Mouse (Mus musculus) C2C12 (cell line): ENCODE data around the gene Mgat4d.

Experiments used
- CTCF ChIP-seq: IDR thresholded peaks from one replicate; pipeline ENCODE4 v1.5.1; 2011; ENCODE audit not compliant: control insufficient read depth, insufficient read depth, insufficient read length
- FOSL1 ChIP-seq: IDR thresholded peaks from one replicate; pipeline ENCODE4 v1.8.0; 2011; ENCODE audit warnings: mild to moderate bottlenecking, low read length; ENCODE audit not compliant: poor library complexity, insufficient read depth, severe bottlenecking
- USF1 ChIP-seq: IDR thresholded peaks from one replicate; pipeline ENCODE4 v1.6.1; 2011; ENCODE audit warnings: low read depth, mild to moderate bottlenecking, control low read depth, moderate library complexity

- TF ChIP-seq CTCF, result no peak
- no peak for TF ChIP-seq FOSL1
- no peak for TF ChIP-seq USF1
Measured at GRCm38 (mm10) chr8:83418805-83419516, 70.7 kb downstream of the Mgat4d start.
